Mouse (Mus musculus) fibroblast of lung, adult 2 months (primary cell): Measurements from ENCODE around the gene Nkx6-2.

Experiments
- DNase-seq: peaks from one replicate; pipeline ENCODE4 v3.0.0-alpha.2; 2011; ENCODE audit warnings: low read depth

Nkx6-2 gene

DNA sequence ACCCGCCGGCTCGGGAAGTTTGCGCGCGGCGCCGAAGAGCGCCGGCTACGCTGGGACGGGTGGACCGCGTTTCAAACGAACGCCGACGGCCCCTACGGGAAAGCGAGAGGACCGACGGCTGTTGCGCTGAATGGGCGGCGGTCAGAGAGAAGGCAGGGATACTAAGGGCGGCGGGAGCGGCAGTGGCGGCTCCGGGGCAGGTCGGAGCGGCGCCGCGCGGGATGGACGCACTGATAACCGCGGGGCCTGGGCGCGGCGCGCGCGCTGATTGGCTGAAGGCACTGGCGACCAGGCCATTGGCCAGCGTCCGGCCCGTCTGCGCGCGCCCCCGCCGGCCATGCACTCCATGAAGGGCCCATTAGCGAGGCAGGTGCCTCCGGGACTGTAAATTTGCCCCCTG, at the start of gene Nkx6-2:
Nkx6-2 (minus strand) TSS at position 203 of the 400 bp plus-strand sequence.
- no peak for DNase-seq

DNA sequence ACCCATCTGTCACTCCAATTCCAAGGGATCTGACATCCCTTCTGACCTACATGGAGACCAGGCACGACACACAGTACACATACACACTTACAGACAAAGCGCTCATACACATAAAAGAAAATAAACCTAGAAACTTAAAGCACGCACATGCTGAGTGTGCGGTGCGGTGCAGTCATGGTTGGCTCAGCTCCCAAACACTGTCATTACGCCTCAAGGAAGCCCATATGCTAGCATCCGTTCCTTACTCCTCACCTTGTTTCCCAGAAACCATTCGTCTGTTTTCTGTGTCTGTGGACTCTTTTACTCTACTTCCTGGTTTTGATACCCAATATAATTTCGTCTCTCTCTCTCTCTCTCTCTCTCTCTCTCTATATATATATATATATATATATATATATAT, 42.6 kb upstream of the Nkx6-2 start:
- DNase-seq = no peak

DNA sequence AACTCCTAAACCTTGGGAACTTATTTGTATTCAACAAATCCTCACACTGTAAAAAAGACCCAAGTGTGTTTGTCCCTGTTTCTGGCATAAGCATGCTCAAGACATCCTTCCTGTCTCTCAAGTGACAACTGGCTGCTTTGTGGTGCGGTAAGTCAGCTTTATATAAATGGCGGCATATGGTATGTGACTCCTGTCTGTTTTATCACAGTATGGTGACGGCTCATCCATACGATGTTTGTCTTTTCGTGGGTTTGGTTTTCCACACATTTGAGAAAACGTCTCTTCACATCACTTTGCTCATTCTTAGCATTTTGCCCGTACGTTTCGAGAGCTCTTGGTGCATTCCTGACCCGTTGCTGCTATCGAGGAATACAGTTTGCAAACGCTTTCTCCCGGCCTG, 40.0 kb upstream of the Nkx6-2 start:
- no peak for DNase-seq

DNA sequence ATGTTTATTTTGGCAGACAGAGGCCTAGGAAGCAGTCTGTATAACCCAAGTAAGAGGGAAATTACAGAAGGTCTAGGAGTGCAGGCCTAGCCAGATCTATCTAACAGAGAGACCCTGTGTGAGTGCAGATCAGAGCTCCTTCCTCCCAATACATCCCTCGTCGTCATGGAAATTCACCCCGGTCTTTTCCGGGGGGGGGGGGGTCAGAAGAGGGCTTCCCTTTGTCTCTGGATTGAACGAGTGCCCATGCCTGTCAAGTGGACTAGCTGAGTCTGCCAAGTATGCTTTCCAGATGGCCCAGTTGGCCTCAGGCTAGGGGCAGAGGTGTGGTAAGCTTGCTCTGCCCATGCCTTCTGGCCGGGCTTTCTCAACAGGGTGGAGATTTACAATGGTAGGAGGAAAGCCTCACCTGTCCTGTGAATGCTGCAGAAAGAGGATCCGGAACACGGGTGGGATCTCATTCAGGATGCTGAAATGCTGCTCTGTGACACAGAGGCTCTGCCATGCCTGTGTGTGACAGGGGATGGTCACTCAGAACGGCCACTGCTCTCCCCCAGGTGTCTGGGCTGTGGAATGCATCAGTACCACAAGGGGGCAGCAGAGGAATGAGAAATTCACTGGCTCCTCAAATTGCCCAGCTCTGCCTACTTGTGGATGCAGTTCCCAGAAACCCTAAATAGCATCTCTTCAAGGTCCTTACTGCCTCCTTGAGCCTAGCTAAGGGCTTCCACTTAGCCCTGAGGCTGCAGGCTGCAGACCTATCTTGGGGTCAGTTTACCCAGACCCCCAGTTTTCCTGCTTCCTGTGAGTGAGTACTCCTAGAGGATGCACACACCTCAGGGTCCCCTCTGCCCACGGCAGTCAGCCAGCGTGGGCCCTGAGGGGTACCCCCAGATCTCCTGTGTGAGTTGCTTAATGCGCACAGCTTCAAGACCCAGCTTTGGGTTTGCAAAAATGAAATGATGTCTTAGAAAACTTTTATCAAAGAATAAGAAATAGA, 33.5 kb upstream of the Nkx6-2 start:
- DNase-seq = peak; percentile 10

DNA sequence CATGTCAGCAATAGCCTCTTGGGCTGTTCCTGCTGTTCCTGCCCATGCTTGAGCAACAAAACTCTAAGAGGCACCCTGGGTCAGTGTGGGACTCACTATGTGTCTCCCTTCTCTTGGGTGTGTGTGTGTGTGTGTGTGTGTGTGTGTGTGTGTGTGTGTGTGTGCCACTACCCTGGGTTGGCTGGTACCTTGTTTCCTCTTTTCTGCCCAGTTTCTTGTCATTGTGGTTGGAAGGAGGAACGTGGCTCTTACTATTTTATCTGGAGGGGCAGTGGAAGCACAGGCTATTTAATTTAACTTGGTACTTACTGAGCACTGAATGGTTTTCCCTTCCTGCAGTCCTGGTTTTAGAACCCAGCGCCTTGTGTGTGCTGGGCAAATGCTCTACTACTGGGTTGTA, 27.7 kb upstream of the Nkx6-2 start:
- no peak for DNase-seq

DNA sequence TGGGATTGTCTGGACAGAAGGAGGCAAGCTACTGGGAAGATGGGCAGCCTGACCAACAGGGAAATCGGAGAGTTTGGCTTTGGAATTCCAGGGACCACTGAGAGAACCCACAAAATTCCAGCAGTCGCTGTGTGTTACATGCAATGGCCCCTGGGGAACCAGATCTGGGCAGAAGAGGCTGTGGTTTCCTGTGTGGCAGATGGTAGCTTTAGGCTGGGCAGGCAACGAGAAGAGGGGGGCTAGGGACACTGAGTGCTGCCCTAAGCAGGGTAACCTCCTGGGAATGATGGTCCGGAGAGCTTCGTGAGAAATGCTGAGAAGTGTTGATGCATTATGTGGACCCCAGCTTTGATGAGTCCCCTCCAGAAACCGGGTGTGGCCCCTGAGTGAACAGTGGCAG, 13.3 kb upstream of the Nkx6-2 start:
- DNase-seq = no peak

DNA sequence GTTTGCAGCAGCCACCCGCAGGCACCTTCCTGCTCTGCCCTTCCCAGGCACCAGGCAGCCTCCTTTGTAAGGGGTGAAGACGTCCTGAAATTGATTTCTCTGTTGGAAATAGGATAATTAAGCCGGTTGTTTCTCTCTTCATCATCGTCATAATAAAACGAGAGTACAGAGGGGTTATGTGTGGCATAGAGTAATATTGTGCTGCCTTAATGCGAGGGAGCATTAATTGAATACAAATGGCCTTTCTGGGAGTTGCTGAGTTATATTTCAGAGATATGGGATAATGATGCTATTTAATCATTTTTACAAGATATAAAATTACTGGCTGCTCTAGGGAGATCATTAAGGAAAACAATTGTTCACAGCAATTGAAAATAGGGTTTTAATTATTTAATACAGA, 12.7 kb upstream of the Nkx6-2 start:
- no peak for DNase-seq

DNA sequence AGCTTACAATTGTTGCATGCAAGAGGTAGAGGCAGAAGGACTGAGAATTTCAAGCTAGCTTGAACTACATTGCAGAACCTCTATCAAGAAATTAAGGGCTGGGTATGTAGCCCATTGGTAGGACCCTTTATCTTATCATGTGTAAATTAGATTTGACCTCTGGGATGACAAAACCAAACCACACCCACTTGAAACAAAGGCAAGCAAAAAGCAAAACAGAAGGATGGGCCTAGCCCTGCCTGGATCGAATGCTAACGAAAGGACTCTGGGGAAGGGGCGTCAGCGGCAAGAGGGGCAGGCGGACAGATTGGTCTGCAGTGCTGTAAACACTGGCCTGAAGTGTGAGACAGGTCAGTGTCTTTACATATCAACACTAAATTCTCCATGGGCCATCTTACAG, 8.7 kb upstream of the Nkx6-2 start:
- no peak for DNase-seq

DNA sequence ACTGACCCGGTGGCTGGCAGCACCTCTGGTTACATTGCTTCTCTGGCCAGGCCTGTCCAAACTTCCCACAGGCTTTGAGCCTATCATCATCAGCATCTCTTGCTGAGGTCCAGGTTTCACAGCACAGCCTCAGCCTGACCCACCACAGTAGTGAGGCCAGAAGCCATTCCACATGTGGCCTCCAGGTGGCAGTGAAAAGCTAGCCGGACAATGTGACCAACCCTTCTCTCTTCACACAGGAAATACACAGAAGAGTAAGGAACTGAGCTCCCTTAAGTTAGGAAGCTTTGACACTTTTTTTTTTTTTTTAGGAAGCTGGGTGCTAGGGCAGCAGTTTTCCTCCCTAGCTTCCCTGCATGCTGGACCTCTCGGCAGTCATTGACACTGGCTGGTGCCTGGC, 7.7 kb upstream of the Nkx6-2 start:
- DNase-seq = no peak

DNA sequence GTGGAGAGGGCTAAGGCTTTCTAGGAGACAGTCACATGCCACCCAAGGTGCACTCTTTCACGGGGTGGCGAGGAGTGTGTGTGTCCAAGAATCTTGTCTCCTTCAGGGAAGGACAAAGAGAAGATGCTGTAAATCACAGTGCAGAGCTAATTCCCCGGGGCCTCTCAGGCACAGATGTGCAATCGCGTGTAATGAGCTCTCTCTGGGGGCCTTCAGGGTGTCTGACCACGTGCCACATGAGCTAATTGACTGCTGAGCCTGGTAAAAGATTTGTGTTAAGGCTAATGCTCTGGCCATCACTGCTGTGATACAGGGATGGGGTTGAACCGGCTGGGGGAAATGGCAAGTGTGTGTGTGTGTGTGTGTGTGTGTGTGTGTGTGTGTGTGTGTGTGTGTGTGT, 5.3 kb upstream of the Nkx6-2 start:
- no peak for DNase-seq

DNA sequence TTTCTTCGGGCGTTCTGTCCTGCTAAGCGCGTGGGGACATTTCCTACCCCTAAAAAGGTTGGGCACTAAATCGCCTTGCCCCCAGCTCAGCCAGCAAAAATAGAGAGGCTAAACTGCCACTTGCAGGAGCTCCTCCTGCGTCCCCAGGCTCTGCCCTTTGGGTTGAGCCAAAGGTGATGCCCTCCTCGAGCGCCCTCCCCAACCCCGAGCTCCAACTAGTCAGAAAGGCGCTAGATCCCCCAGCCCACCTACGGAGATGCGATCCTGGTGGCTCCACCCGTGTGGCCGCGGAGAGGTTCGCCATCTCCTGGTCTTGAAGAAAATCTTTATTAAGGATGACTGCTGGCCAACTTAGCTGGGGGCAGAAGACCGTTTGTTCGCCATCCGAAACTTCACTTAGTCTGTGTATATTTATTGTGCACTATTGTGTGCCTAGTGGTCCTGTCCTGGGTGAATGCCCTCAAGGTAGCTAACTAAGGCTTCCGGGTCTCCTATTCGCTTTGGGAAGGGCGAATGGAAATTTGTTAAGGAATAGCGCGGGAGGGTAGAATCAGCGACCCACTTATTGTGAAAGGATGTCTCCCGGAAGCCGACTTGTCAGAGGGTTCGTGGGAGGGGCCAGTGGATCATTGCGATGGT, 2.7 kb upstream of the Nkx6-2 start:
- no peak for DNase-seq

DNA sequence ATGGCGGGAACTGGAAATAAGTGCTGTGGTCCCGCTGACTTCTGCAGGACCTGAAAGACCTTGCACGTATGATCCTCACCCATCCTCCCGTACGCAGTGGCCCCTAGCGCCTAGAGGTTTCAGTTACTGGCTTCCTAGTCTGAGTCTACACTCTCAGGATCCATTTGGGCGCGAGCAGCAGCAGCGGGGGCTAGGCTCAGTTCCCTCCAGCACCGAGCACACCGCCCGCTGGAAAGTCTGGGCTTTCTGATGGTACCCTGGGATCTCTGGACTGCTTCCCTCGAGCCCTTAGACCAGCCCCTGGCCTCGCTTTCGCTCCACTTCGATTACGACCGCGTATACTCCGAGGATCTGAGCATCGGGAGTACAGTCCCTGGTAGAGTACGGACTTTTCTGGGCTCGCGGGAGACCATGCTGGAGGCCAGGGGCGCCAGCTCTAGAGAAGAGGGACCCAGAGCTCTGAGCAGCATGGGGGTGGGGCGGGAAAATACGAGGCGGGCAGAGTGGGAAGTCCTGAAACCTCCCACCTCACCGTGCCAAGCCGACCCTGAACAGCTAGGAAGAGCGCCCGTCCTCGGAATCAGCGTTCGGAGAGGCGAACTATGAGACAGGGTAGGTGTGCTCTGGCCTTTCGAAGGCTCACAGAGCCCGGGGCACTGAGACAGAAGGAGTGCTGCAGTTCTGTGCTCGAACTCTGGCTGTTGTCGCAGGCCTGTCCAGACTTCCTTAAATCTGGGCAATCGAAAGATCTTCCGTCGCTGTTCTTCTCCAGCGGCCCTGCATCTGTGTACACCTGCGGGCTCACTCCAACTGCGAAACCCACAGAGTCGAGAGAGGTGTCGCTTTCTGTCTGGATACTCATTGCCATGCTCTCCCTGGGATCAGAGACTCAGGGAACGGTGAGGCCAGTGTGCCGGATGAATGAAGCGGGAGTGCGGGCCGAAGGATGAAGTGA, 1.9 kb upstream of the Nkx6-2 start:
- DNase-seq = no peak

DNA sequence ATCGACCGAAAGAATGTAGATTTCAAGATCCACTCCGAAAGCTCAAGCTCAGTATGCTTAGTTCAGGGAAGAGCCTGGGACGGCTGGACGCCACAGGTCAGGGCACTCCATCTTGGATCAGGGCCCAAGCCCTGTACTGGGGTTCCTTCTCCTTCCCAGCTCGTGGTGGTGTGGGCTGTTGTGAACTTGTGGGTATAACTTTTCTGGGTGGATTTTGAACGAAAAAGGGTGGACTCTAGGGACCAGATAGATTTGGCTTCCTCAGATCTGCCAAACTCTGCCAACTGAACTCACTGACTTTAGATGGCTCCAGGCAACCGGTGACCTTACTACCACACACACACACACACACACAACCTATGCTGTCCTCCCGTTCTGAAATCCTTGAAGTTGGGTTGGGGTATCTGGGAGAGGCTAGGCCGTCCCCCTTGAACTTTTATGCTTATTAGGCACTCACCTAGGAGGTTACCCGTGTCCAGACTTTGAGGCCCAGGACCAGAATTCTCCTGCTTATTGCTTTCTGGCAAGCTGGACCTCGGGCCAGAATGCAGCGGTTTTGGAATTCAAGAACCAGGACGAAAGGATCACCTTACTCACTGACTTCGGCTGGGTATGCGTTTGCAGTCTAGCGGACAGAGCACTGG, 619 bp upstream of the Nkx6-2 start:
- DNase-seq = no peak

DNA sequence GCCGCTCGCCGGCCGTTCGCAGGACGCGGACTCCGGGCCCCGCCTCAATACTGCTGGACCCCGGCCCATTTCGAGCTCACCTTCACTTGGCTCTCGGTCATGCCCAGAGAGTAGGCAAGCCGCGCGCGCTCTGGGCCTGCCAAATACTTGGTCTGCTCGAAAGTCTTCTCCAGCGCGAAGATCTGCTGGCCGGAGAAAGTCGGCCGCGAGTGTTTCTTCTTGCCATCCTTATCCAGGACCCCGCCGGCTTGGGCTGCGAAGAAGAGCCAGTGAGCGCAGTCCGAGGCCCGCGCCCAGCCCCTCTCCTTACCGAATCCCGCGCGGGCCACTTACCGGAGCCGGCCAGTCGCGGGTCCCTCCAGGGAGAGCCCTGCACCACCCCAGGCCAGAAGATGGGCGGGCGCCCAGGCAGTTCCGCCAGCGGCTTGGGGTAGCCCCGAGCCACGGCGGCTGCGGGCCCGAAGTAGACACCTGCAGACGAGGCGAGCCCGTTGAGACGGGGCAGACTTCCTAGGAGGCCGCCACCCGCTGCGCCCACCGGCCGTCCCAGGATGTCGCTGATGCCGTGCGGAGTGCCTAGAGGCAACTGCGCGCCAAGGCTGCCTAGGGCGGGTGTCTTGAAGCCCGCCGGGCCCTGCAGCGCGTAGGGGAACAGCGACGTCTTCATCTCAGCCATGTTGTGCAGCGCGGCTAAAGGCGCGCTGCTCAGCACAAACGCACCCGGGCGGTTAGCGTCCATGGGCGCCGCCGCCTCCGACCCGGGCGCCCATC, 611 bp downstream of the Nkx6-2 start:
- no peak for DNase-seq

DNA sequence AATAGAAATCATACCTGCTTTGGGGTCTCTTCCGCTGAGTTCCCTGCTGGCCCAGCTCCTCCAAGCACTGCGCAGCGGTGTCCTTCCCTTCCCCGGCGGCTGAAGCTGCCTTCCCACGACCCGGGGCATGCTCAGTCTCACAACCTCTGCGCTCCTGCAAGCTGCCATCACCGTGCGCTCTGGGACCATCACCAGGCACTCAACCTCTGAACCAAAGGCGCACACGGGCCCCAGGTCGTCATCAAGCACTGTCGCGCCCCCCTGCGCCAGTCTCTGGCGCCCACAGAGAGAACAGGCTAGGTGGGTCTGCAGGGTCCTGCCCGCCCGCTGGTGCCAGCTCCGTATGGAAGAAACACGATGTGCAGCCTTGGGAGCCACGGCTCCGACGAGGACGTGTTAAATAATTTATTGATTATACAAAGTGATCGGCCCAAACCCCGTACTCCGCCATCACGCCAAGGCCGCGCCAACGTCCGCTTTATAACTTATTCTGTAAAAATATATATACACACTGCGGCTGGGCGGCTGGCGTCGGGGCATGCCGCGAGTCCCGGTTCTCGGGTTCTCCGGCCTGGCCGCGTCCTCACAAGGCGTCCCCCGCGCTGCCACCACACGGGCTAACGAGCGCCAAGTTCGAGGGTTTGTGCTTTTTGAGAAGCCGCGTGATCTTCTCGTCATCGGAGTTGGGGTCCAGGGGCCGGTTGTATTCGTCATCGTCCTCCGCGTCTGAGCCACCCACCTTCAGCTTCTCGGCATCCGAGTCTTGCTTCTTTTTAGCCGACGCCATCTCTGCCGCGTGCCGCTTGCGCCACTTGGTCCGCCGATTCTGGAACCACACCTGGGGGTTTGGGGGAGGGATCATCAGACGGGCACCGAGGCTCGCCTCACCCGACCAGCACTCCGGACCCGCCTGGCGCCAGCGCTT, 1.5 kb downstream of the Nkx6-2 start:
- no peak for DNase-seq

DNA sequence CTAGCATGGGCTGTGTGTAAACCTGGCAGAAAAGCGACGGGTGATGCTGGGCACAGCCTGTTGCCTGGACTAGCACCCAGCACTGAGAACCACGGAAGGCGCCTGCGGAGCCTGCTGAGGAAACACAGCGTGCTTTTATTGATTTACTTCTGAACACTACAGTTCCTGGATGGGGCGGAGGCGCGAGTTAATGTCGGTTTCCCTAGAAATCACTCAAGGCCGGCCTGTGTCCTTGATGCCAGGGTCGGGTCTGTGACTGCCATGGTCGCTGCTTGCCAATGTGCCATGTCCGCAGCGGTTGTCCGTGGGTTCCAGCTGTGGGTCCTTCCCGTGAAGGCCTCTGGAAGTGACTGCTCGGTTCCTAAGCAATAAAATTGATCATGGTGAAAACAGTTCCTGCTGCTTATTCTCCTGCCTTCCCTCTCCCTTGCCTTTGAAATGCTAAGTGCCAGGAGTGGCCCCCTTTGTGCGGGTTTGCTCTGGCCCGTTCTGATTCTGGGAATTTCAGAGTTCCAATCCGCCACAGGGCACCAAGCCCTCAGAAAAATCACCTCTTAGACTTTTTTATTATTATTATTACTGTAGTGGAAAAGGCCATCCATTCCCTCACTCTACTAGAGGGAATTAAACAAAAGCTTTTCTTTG, 3.2 kb downstream of the Nkx6-2 start:
- no peak for DNase-seq

DNA sequence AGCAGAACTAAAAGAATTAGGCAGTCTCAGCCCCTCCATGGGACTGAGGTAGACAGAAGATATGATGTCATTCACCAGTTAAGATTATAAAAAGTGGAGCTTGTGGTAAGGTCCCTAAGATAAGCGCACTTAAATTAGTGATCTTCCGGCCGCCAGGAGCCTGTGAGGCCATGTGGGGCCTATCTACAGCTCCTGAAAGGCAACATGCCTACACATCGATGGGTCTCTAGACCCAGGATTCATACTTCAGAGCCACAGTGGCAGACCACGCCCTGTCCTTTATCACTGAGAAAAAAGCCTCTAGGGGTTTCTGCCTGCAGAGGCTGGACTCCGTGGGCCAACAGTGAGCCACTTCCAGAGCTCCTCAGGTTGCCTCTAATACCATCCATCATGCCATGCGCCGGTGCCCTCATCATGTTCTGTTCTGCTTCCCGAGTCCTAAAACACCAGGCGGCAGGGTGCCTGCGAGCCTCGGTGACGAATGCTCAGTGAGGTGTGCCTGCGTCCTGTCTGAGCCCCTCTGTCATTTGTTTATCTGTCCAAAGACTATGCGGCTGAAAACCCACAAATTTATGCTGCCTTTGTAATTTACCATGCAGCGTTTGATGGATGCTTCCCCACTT, 6.4 kb downstream of the Nkx6-2 start:
- DNase-seq = no peak

DNA sequence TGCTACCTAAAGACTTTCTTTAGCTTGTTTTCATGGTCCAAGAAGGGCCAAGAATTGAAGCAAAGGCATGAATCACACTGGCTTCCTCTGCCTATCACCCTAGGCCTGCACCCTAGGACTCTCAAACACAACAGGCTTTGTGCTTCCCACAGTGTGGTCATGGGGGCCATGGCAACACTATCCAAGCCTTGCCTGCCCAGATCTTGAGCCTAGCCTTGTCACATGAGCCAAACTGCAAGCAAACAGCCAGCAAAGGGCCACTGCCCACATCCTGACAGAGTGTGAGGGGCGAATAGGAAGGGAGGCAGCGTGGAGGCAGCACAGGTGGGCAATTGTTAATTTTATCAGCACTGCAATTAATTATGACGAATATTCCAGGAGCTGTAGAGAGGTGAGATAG, 9.9 kb downstream of the Nkx6-2 start:
- no peak for DNase-seq

DNA sequence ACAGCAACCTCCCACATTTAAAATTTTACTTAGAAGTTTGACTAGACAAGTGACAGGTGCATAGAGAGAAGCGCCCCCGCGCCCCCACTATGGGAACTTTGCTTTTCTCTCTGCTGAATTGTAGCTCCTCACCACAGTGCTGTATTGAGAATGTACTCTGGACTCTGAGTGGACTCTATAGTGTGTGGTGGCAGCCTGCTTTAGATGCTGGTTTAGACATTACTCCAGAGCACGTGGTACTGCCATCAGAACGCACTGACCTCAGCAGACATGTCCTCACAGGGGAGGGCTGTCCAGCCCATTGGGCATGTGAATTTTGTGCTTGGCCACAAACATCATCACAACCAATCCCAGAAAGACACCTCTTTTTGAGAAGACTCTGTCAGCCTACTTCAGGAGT, 11.8 kb downstream of the Nkx6-2 start:
- DNase-seq = no peak
